Mouse (Mus musculus): ENCODE data around the gene Gm20518. TPM values are rescaled to one million over a fixed set of nuclear protein-coding genes. Genes with fewer than 3 reads are reported as not detected.

Gm20518 gene
- polyA plus RNA-seq, 1 experiment from 2014 or later, result not detected

- peak overlapping the region; percentile 49 for H3K4me3 ChIP-seq (ENCODE audit: low read depth, low read length)
- DNase-seq (peak; percentile 41), ATAC-seq (no peak)
- peak overlapping the region; percentile 70 for H3K4me2 ChIP-seq (ENCODE audit: low read depth, low read length)
- no peaks in the 10 kb centered on the region for H3K36me3 ChIP-seq (replicated peaks; ENCODE audit: insufficient read depth, low read length)
- 0 out of 2 replicates have a peak overlapping the region, but pooled peaks have one; percentile 51 for H3K9ac ChIP-seq (replicated peaks)
- peaks cover 71% of the 10 kb centered on the region for H3K27me3 ChIP-seq (ENCODE audit: insufficient read depth, low read length)
- peaks cover 27% of the 10 kb centered on the region for H3K4me1 ChIP-seq (ENCODE audit: insufficient read depth)
- 4% methylated on average over 36 of the region's 45 CpGs for WGBS (ENCODE audit: insufficient replicate concordance)
- H3K9me3 ChIP-seq (ENCODE audit: low read length), result no peaks in the 10 kb centered on the region
- peak overlapping the region; percentile 51; the same call in 1 of the 2 replicates for H3K27ac ChIP-seq (ENCODE audit: low read depth)
- TF ChIP-seq EP300 (IDR thresholded peaks at IDR 0.05; ENCODE audit: low read depth), result no peak
- TF ChIP-seq CTCF (IDR thresholded peaks at IDR 0.05; ENCODE audit: low read depth), result no peak
Measured at GRCm38 (mm10) chr16:17798321-17799180, 92.9 kb downstream of the Gm20518 start.

DNA sequence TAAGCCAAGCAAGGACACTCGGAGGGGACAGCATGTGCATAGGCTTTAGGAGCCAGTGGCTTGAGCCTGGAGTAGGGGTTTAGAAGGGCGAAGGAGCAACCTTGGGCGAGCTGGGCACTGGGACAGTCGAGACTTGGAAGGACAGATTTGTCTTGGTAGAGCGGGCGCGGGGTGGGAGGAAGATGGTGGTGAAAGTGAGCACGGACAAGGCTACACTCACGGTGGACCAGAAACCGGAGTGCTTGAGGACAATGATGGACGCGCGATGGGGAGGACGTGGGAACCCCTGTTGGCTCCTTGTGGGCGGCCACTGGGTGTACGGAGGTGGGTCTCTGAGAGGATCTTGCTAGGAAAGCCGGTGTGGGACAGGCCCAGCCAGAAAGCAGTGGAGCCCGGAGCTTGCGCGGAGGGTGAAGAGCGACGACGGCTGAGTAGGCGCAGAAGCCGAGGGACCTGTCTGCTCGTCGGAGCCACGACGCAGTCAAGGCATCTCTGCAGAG is 93.6 kb downstream of the Gm20518 start:
- H3K4me2 ChIP-seq (ENCODE audit: low read depth, low read length), result peak overlapping the region; percentile 70
- ATAC-seq (no peak), DNase-seq (no peak)
- H3K4me1 ChIP-seq (ENCODE audit: insufficient read depth), result peaks cover 20% of the 10 kb centered on the region
- H3K4me3 ChIP-seq (ENCODE audit: low read depth, low read length), result peak overlapping the region; percentile 49
- TF ChIP-seq CTCF (IDR thresholded peaks at IDR 0.05; ENCODE audit: low read depth), result no peak
- no peak for TF ChIP-seq EP300 (IDR thresholded peaks at IDR 0.05; ENCODE audit: low read depth)
- H3K9me3 ChIP-seq (ENCODE audit: low read length), result no peaks in the 10 kb centered on the region
- peak overlapping the region; percentile 51 for H3K9ac ChIP-seq (replicated peaks)
- H3K27ac ChIP-seq (ENCODE audit: low read depth), result peak overlapping the region; percentile 57
- no peaks in the 10 kb centered on the region for H3K36me3 ChIP-seq (replicated peaks; ENCODE audit: insufficient read depth, low read length)
- 5% methylated on average over 29 of the region's 29 CpGs for WGBS (ENCODE audit: insufficient replicate concordance)
- peaks cover 64% of the 10 kb centered on the region for H3K27me3 ChIP-seq (ENCODE audit: insufficient read depth, low read length)

- TF ChIP-seq EP300 (IDR thresholded peaks at IDR 0.05; ENCODE audit: low read depth), result no peak
- TF ChIP-seq CTCF (IDR thresholded peaks at IDR 0.05; ENCODE audit: low read depth), result no peak
- no peak for DNase-seq
- Histone ChIP-seq H3K36me3 (replicated peaks; ENCODE audit: insufficient read depth, low read length) (no peaks in the 10 kb centered on the region), H3K9ac (replicated peaks) (peak within 1 kb of the TSS; percentile 51), H3K27me3 (ENCODE audit: insufficient read depth, low read length) (peaks cover 58% of the 10 kb centered on the region), H3K9me3 (ENCODE audit: low read length) (no peaks in the 10 kb centered on the region), H3K4me1 (ENCODE audit: insufficient read depth) (peaks cover 16% of the 10 kb centered on the region), H3K4me3 (ENCODE audit: low read depth, low read length) (peak within 1 kb of the TSS; percentile 49), H3K27ac (ENCODE audit: low read depth) (peak within 1 kb of the TSS; percentile 57), H3K4me2 (ENCODE audit: low read depth, low read length) (peak within 1 kb of the TSS; percentile 70)
- ATAC-seq, result peak; percentile 25; the same call in 1 of the 2 replicates
- 3% methylated on average over 71 of the region's 81 CpGs for WGBS (ENCODE audit: insufficient replicate concordance)
Measured at GRCm38 (mm10) chr16:17796971-17797811, 94.3 kb downstream of the Gm20518 start, which contains the start of gene Scarf2. Gene Scarf2, plus strand, starts transcription at chr16:17797282.

GRCm38 (mm10) chr16:17796519-17796918 is 95.0 kb downstream of the Gm20518 start:
- 0 out of 2 replicates have a peak, but pooled peaks cover 3% of the 10 kb centered on the region for H3K36me3 ChIP-seq (replicated peaks; ENCODE audit: insufficient read depth, low read length)
- DNase-seq (no peak), ATAC-seq (no peak)
- TF ChIP-seq CTCF (IDR thresholded peaks at IDR 0.05; ENCODE audit: low read depth), result no peak
- no peak for TF ChIP-seq EP300 (IDR thresholded peaks at IDR 0.05; ENCODE audit: low read depth)
- no peaks in the 10 kb centered on the region for H3K9me3 ChIP-seq (ENCODE audit: low read length)
- peak overlapping the region; percentile 70 for H3K4me2 ChIP-seq (ENCODE audit: low read depth, low read length)
- peaks cover 16% of the 10 kb centered on the region for H3K4me1 ChIP-seq (ENCODE audit: insufficient read depth)
- no peak overlapping the region for H3K9ac ChIP-seq (replicated peaks)
- peaks cover 51% of the 10 kb centered on the region for H3K27me3 ChIP-seq (ENCODE audit: insufficient read depth, low read length)
- H3K27ac ChIP-seq (ENCODE audit: low read depth), result no peak overlapping the region
- peak overlapping the region; percentile 49 for H3K4me3 ChIP-seq (ENCODE audit: low read depth, low read length)

- Histone ChIP-seq H3K9me3 (ENCODE audit: low read length) (no peaks in the 10 kb centered on the region), H3K27ac (ENCODE audit: low read depth) (no peak overlapping the region), H3K36me3 (replicated peaks; ENCODE audit: insufficient read depth, low read length) (0 out of 2 replicates have a peak, but pooled peaks cover 3% of the 10 kb centered on the region), H3K4me2 (ENCODE audit: low read depth, low read length) (no peak overlapping the region), H3K27me3 (ENCODE audit: insufficient read depth, low read length) (peaks cover 43% of the 10 kb centered on the region), H3K4me3 (ENCODE audit: low read depth, low read length) (no peak overlapping the region), H3K9ac (replicated peaks) (no peak overlapping the region), H3K4me1 (ENCODE audit: insufficient read depth) (peaks cover 16% of the 10 kb centered on the region)
- ATAC-seq, result no peak
- TF ChIP-seq CTCF (IDR thresholded peaks at IDR 0.05; ENCODE audit: low read depth), result no peak
- TF ChIP-seq EP300 (IDR thresholded peaks at IDR 0.05; ENCODE audit: low read depth), result no peak
- 62% methylated on average over 5 of the region's 5 CpGs for WGBS (ENCODE audit: insufficient replicate concordance)
- no peak for DNase-seq
Measured at GRCm38 (mm10) chr16:17795643-17796042, 95.8 kb downstream of the Gm20518 start.

All from liver, postnatal 0 days (tissue).